Mouse (Mus musculus) embryonic stem cell, embryonic (primary cell): ENCODE measurements around the gene Cacna2d2.

Experiments used
- CTCF ChIA-PET, 4 experiments: fragments of 300-600 bp in 2 of 4; fragments of 350-600 bp in 2 of 4; sonication (Branson Sonifier 250); formaldehyde crosslinking; loops; one replicate each; lab custom pipeline; 2022; ENCODE audit warnings: inconsistent platforms in 2 of 4; lab: Charles Lee
- POLR2A ChIA-PET, 4 experiments: fragments of 300-600 bp in 2 of 4; fragments of 350-600 bp in 2 of 4; sonication (Branson Sonifier 250); formaldehyde crosslinking; loops; one replicate each; lab custom pipeline; 2022; ENCODE audit warnings: antibody characterized with exemption in 4 of 4, inconsistent platforms in 1 of 4; lab: Charles Lee

Gene Cacna2d2

GRCm38 (mm10) chr9:107522400-107522711 is 122.9 kb downstream of the Cacna2d2 start:
- CTCF ChIA-PET = interaction anchor here in 3 of 4 experiments (0.6 to 1.5 kb wide), 15 partner anchors 9 to 233 kb away, joined by 3 to 10 read pairs (median 5); partner anchors contain the start of genes Cyb561d2 (in 1 of the 3), Hyal3 (in 1 of the 3), Mapkapk3 (in 1 of the 3) and Nprl2 (in 1 of the 3)

GRCm38 (mm10) chr9:107526198-107527026 is 127.0 kb downstream of the Cacna2d2 start:
- CTCF ChIA-PET = interaction anchor here in 2 of 4 experiments (0.6 to 1.2 kb wide), 4 partner anchors 15 to 81 kb away, joined by 3 to 5 read pairs (median 3); partner anchors contain the start of genes Cyb561d2 (in 1 of the 2) and Nprl2 (in 1 of the 2)

More at GRCm38 (mm10) chr9:107522400-107522711, 122.9 kb downstream of the Cacna2d2 start:
- POLR2A ChIA-PET = interaction anchor here in 3 of 4 experiments (0.6 to 2.6 kb wide), 19 partner anchors 8 to 190 kb away, joined by 3 to 13 read pairs (median 4); partner anchors contain the start of genes Ifrd2 (in 2 of the 3), 6430571L13Rik (in 1 of the 3), Cyb561d2 (in 1 of the 3) and Hyal1 (in 1 of the 3)

GRCm38 (mm10) chr9:107533791-107534407 is 134.5 kb downstream of the Cacna2d2 start, which contains the start of gene Tmem115:
Gene Tmem115 (plus strand): TSS chr9:107533945.
- POLR2A ChIA-PET = interaction anchor here (0.5 to 2.2 kb wide), 38 partner anchors 8 to 847 kb away, joined by 3 to 48 read pairs (median 4); partner anchors contain the start of genes Cyb561d2 (in 3 of the 4), Nprl2 (in 3 of the 4), 6430571L13Rik (in 2 of the 4) and Tusc2 (in 2 of the 4)
- CTCF ChIA-PET = interaction anchor here (0.6 to 1.8 kb wide), 20 partner anchors 8 to 355 kb away, joined by 3 to 13 read pairs (median 3); partner anchors contain the start of genes Cyb561d2 (in 3 of the 4), Nprl2 (in 3 of the 4), Hyal2 (in 1 of the 4) and Zmynd10 (in 1 of the 4)

More at GRCm38 (mm10) chr9:107526198-107527026, 127.0 kb downstream of the Cacna2d2 start:
- POLR2A ChIA-PET = interaction anchor here in 3 of 4 experiments (0.6 to 1.7 kb wide), 9 partner anchors 14 to 86 kb away, joined by 3 to 7 read pairs (median 3); partner anchors contain the start of gene Hyal2 (in 1 of the 3)

GRCm38 (mm10) chr9:107534408-107535202 is 135.2 kb downstream of the Cacna2d2 start:
- CTCF ChIA-PET = interaction anchor here in 3 of 4 experiments (0.9 to 1.6 kb wide), 11 partner anchors 8 to 111 kb away, joined by 3 to 13 read pairs (median 4); partner anchors contain the start of genes Cyb561d2 (in 1 of the 3), Nprl2 (in 1 of the 3), Tusc2 (in 1 of the 3) and Zmynd10 (in 1 of the 3)
- POLR2A ChIA-PET = interaction anchor here (0.7 to 2.2 kb wide), 29 partner anchors 8 to 848 kb away, joined by 3 to 48 read pairs (median 5); partner anchors contain the start of genes Cyb561d2 (in 3 of the 4), Nprl2 (in 3 of the 4), 6430571L13Rik (in 2 of the 4) and Tusc2 (in 2 of the 4)

- CTCF ChIA-PET = no interaction called here
- POLR2A ChIA-PET = interaction anchor here in 1 of 4 experiments (0.9 to 2.0 kb wide), 2 partner anchors 49 to 58 kb away, joined by 3 to 5 read pairs; partner anchors contain the start of gene Ifrd2
Observed at GRCm38 (mm10) chr9:107538231-107538630, 138.8 kb downstream of the Cacna2d2 start.

GRCm38 (mm10) chr9:107538711-107539110 is 139.3 kb downstream of the Cacna2d2 start:
- ChIA-PET CTCF (no interaction called here), POLR2A (interaction anchor here in 2 of 4 experiments (0.9 to 9.0 kb wide), 4 partner anchors 12 to 57 kb away, joined by 3 to 62 read pairs (median 4); partner anchors contain the start of genes Ifrd2 (in 1 of the 2) and Rassf1 (in 1 of the 2))

GRCm38 (mm10) chr9:107539940-107540339 is 140.5 kb downstream of the Cacna2d2 start:
- ChIA-PET CTCF (interaction anchor here in 2 of 4 experiments (0.6 to 0.9 kb wide), 2 partner anchors 11 to 184 kb away, joined by 3 to 4 read pairs; no protein-coding TSS in a partner anchor), POLR2A (interaction anchor here in 2 of 4 experiments (1.2 to 9.0 kb wide), 9 partner anchors 11 to 199 kb away, joined by 3 to 77 read pairs (median 13); partner anchors contain the start of genes Rassf1 (in 2 of the 2), 6430571L13Rik (in 1 of the 2), Hyal1 (in 1 of the 2) and Hyal2 (in 1 of the 2))

- POLR2A ChIA-PET = interaction anchor here in 3 of 4 experiments (0.5 to 9.0 kb wide), 13 partner anchors 10 to 648 kb away, joined by 3 to 77 read pairs (median 10); partner anchors contain the start of genes Ifrd2 (in 2 of the 3), 6430571L13Rik (in 1 of the 3), Hyal1 (in 1 of the 3) and Hyal2 (in 1 of the 3)
- CTCF ChIA-PET = interaction anchor here in 2 of 4 experiments (0.5 to 1.7 kb wide), 3 partner anchors 10 to 207 kb away, joined by 3 to 7 read pairs (median 3); partner anchors contain the start of gene 6430571L13Rik (in 1 of the 2)
Observed at GRCm38 (mm10) chr9:107540420-107540819, 141.0 kb downstream of the Cacna2d2 start.

- ChIA-PET POLR2A (interaction anchor here in 3 of 4 experiments (0.5 to 9.0 kb wide), 27 partner anchors 9 to 649 kb away, joined by 3 to 77 read pairs (median 7); partner anchors contain the start of genes Rassf1 (in 3 of the 3), Hyal1 (in 2 of the 3), Ifrd2 (in 2 of the 3) and 6430571L13Rik (in 1 of the 3)), CTCF (interaction anchor here in 2 of 4 experiments (0.5 to 2.4 kb wide), 8 partner anchors 8 to 208 kb away, joined by 3 to 15 read pairs (median 4); partner anchors contain the start of genes 6430571L13Rik (in 1 of the 2) and Tmem115 (in 1 of the 2))
Observed at GRCm38 (mm10) chr9:107541005-107541404, 141.6 kb downstream of the Cacna2d2 start.

GRCm38 (mm10) chr9:107541474-107542351 is 142.3 kb downstream of the Cacna2d2 start, which contains the start of the genes Cyb561d2 and Nprl2:
Gene Cyb561d2 (minus strand): TSS chr9:107542193.
Gene Nprl2 (plus strand): TSS chr9:107542226.
- ChIA-PET CTCF (interaction anchor here in 3 of 4 experiments (0.6 to 2.4 kb wide), 20 partner anchors 8 to 201 kb away, joined by 3 to 15 read pairs (median 4); partner anchors contain the start of genes Tmem115 (in 3 of the 3) and 6430571L13Rik (in 1 of the 3)), POLR2A (interaction anchor here in 3 of 4 experiments (0.6 to 9.0 kb wide), 55 partner anchors 8 to 851 kb away, joined by 3 to 77 read pairs (median 4); partner anchors contain the start of genes 6430571L13Rik (in 3 of the 3), Rassf1 (in 3 of the 3), Tmem115 (in 3 of the 3) and Gnai2 (in 2 of the 3))

- ChIA-PET CTCF (interaction anchor here in 3 of 4 experiments (0.6 to 2.4 kb wide), 20 partner anchors 8 to 748 kb away, joined by 3 to 15 read pairs (median 4); partner anchors contain the start of genes Tmem115 (in 3 of the 3), Ifrd2 (in 1 of the 3) and Nicn1 (in 1 of the 3)), POLR2A (interaction anchor here in 3 of 4 experiments (0.6 to 9.0 kb wide), 46 partner anchors 8 to 851 kb away, joined by 3 to 77 read pairs (median 4); partner anchors contain the start of genes 6430571L13Rik (in 3 of the 3), Tmem115 (in 3 of the 3), Gnai2 (in 2 of the 3) and Hyal1 (in 2 of the 3))
Observed at GRCm38 (mm10) chr9:107542352-107542686, 142.9 kb downstream of the Cacna2d2 start.

- CTCF ChIA-PET = interaction anchor here in 3 of 4 experiments (0.6 to 2.4 kb wide), 15 partner anchors 9 to 747 kb away, joined by 3 to 15 read pairs (median 3); partner anchors contain the start of genes Tmem115 (in 2 of the 3), Ifrd2 (in 1 of the 3) and Nicn1 (in 1 of the 3)
Observed at GRCm38 (mm10) chr9:107542721-107543120, 143.3 kb downstream of the Cacna2d2 start.

GRCm38 (mm10) chr9:107543299-107543698 is 143.9 kb downstream of the Cacna2d2 start:
- ChIA-PET CTCF (interaction anchor here in 3 of 4 experiments (0.5 to 2.4 kb wide), 10 partner anchors 10 to 172 kb away, joined by 3 to 15 read pairs (median 4); partner anchors contain the start of gene Tmem115 (in 2 of the 3)), POLR2A (interaction anchor here in 3 of 4 experiments (0.6 to 9.0 kb wide), 22 partner anchors 8 to 247 kb away, joined by 3 to 77 read pairs (median 6); partner anchors contain the start of genes Ifrd2 (in 2 of the 3), Rassf1 (in 2 of the 3), Tmem115 (in 2 of the 3) and Tusc2 (in 2 of the 3))

More at GRCm38 (mm10) chr9:107542721-107543120, 143.3 kb downstream of the Cacna2d2 start:
- POLR2A ChIA-PET = interaction anchor here in 3 of 4 experiments (0.6 to 9.0 kb wide), 32 partner anchors 8 to 247 kb away, joined by 3 to 77 read pairs (median 4); partner anchors contain the start of genes Tmem115 (in 3 of the 3), Gnai2 (in 2 of the 3), Hyal1 (in 2 of the 3) and Ifrd2 (in 2 of the 3)
